Mouse (Mus musculus) kidney, adult 9 months (tissue): ENCODE measurements around the gene Sypl.
"Not testable (repeated sequence)": the region's sequence is repeated elsewhere in the genome, so short reads cannot be mapped to it uniquely, and the experiment has no call there.

ENCODE experiments used
- DNase-seq: peaks from one replicate; pipeline ENCODE4 v3.0.0; 2022

The Sypl gene

DNA sequence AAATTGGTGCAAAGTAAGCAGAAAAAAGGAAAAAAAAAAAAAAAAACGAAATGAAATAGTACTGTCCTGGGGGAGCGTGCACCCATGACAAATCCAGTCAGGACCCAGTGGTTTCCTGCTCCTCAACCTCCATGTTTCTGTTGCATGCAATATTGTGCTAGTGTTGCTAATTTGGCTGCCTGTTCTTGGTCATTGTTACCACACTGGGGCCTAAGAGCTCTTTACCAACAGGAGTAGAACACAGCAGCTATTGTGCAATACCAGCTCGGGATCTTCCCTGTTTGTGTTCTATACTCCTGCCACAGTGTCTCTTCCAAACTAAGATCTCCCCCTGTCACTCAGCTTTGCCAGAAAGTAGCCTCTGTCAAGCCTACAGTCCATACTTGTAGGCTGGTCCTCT, 9.7 kb upstream of the Sypl start:
- DNase-seq: no peak

DNA sequence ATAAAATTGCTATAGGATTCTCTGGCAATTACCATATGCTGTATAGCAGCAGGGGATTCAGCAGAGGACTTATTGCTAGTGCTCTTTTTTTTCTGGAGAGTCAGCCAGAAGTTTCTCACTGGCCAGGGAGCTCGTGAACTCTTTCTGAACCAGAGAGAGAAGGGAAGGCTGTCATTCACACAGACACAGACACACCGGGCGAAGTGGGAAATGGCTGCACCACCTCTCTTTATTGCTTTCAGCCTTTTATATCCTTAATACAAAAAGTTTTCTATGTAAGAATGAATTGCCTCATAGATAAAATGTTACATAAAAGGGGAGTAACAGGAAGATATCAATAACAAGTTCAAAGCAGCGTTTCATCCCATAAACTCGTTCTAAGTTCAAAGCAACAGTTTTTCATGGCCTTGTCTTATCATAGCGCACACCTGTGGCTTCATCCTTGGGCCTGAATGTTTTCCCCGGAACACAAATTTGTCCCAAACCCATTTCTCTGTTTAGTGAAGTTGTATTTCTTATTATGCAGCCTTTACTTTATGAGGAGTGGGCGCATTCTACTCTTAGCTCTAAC, 8.7 kb upstream of the Sypl start:
- no peak for DNase-seq

DNA sequence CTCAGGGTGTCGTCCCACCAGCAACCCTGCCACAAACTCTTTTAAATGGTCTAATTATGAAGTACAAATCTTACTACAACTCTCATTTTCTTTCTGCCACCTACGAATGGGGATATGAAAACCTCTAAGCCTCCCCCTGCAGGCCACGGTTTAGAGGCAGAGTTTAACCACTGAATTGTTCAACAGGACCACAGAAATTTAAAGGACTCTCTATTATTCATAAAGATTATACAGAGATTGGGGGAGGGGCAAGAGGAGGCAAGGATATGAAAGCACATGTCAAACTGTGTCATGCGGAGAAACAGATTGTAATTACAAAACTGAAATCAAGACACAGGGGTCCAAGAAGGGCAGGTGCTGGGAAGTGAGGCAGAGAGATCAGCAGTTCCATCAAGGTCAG, 7.3 kb upstream of the Sypl start:
- no peak for DNase-seq

DNA sequence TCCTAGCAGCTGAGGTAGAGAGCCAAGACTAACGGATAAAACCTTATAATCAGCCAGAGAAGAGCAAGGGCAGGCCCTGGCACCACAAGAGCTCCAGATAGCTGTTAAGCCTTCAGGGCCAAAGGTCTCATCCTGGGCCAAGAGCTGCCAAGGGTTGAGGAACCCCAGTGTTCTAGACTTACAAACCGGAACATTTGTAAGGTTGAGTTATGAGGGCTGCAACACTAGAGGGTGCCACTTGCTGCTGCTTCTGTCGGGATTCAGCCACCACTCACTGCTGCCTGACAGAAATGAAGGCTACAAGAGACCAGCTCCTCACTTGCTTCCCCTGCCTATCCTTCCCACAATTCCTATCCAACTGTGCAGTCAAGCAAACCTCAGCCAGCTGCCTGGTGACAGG, 1.3 kb upstream of the Sypl start:
- DNase-seq: peak; percentile 90

DNA sequence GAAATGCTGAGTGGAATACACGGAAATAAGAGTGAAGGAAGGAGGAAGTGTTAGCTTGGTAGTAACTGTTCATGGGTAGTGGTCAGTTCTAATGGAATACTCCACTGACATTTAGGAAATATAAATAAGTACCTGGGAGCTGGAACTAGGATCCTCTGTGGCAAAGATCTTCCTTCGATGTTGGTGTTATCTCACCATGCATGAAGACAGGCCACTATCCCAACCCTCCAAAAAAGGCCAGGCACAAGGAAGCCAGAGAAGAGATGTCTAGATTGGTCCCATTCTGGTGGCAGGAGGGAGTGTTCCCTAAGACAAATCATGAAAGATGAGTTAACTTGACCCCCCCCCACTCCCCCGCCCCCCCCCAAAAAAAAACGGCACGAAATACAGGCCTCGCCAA, 625 bp upstream of the Sypl start:
- no peak for DNase-seq

DNA sequence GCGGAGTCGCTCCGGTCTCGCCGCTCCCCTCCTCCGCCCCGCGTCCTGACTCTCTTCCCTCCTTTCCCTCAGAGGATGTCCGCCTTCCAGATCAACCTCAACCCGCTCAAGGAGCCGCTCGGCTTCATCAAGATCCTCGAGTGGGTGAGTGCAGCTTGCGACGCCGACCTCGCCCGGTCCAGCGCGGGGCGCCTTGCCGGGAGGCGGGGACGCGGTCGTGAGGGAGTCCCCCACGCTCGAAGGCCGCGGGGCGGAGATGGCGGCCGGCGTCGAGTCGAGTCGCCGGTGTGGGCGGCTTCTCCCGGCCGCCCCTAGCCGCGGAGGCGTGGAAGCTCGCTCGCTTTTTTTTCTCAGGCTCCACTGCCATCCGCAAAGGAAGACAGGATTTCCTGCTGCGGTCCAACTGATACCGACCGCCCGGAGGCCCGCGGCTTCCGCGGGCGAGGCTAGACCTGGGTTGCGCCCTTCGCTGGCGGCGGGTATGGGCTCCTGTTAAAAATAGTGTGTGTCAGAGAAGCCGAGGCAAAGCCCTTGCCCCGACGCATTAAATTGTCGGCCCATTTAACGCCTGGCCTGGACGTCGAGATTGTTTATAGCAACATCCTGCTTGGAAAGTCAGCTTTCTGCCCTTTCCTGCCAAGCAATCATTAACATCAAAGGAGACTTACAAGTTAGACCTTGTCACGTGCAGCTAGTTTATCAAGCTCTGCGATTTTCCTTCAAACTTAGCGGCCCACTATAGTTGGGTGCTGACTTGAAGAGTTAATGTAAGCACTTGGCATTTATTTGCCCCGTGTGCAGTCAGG, 728 bp downstream of the Sypl start:
- peak; percentile 77 for DNase-seq

DNA sequence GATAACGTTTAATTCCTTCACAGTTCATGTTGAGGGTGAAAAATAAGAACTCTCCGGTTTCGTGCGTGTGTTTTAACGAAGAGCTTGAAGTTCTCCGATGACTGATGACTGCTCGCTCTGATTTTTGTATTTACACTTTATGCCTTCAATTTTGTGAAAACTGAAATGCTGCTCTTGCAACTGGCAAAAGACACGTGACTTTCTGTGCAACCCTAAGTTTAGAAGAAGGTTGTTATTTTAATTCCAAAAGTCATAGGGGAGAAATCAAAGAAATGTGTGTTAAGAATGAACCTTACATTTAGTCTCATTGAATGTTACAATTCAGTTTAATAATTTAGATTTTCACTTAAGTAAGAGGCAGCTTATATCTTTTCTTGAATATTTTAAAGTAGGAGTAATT, 1.3 kb downstream of the Sypl start:
- DNase-seq: no peak

DNA sequence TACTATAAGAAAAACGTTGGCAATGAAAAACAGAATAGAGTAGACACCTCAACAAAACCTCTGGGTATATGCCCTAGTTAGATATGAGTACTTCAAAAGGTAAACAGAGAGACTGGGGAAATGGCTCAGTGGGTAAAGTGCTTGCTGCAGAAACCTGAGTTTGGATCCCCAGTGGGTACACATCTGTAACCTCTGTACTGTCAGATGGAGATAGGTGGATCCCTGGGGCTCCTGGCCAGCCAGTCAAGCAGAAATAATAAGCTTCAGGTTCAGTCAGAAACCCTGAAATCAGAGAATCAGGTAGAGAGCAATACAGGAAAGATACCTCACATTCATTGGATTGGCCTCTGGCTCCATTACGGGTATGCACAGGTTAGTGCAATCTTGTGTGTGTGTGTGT, 3.5 kb downstream of the Sypl start:
- DNase-seq: peak; percentile 45

DNA sequence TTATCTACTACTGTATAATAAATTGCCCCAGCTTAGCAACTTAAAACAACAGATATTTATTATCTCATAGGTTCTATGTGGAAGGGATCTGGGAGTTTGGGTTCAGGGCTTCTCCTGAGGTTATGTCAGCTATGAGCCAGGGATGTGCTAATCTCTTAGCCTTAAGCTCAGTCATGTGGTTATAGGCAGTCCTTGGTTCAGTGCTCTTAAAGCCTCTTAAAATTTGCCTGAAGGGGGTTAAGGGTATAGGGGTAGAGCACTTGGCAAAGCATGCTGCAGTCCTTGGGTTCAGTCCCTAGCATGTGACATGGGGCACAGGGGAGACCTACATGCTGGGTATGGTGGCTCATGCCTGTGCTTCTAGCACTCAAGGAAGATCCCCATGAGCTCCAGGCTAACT, 8.4 kb downstream of the Sypl start:
- no peak for DNase-seq

DNA sequence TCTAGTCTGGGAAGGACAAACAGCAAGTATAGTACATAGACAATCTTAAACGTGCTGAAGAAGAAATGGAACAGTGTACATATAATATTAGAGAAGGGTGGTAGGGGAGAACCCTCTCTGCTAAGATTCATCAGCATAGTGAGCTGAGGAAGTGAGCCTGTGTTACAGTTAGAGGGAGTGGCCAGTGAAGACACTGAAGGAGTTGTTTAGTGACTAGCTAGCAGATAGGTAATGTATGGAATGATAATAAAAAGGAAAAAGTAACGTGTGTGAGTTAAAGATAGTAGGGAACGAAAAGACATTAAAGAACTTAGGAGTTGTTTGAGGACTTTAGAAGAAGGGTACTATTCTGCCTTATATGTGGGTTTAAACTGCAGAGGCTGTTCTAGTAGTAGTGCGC, 10.2 kb downstream of the Sypl start:
- no peak for DNase-seq

DNA sequence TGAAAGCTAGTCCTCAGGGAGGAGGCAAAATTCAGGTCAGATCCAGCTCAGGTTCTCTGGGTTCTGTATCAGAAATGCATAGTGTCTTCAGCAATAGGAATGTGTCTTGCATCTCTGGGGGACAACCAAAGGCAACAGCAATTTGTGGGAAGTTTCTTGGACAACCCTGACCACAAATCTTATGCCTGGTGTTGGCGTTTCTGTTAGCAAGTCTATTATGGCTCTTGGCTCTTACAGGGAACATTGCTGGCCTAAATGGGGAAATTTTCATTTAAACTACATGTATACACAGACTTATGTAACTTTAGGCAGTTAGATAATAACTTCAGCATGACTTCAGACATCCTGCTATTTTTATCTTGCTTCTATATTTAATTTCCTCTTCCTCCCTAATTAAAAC, 18.6 kb downstream of the Sypl start:
- no peak for DNase-seq

DNA sequence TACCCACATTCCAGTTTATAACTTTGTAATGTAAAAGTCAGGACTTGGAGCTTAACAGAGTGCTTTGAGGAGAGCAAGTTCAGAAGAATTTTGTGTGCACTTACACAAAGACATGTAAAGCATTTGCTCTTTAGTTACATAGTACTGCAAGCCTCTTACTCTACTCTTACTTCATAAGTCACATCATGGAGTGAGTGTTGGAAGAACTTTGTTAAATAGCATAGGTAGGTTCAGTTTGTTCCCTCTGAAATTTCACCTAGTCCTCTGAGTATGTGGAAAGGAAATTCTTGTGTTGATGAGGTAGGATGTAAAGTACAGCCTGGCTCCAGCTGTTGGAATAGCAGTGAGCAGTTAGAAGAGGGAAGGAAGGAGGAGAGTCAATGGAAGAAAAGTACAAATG, 21.2 kb downstream of the Sypl start:
- DNase-seq: no peak

DNA sequence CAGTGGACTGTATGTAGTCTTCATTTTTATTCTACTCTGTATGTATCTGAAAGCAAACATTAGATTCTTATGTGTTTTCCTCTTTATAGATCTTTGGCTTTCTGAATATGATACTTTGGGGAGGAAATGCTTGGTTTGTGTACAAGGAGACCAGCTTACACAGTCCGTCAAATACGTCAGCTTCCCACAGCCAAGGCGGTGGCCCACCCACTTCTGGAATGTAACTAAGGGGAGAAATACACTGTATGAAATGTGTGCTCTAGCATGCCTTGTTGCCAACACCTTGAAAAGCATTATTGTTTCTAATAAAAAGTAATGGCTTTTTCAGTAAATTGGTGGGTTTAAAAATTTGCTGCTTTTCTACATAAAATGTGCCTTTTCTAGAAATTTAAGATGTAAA, 21.8 kb downstream of the Sypl start:
- no peak for DNase-seq

DNA sequence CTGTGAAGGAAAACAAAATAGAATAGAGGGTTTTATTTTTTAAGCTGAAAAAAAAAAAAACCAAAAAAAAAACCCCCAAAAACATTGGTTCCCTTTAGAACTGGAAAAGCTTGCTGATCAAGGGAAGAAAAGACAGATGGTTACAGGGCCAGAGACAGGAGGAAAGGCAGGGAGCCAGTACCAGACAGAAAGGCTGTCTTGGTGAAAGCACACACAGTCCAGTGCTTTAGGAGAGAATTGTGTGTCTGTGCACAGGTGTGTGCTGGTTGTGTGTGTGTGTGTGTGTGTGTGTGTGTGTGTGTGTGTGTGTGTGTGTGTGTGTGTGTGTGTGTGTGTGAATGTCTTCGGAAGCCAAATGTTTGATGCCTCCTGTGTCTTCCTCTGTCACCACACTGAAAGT, 28.9 kb downstream of the Sypl start:
- DNase-seq: no peak

DNA sequence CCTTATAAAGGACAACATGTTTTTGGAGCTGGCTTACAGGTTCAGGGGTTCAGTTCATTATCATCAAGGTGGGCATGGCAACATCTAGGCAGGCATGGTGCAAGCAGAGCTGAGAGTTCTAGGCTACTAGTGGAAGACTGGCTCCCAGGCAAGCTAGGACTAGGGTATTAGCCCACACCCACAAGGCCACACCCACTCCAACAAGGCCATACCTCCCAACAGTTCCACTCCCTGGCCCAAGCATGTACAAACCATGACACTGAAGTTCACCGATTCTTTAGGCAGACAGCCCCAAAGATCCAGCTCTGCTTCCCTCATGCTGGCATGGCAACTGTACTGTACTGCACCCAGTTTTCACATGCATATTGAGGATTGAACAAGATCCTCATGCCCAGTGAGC, 29.4 kb downstream of the Sypl start:
- DNase-seq: no peak

DNA sequence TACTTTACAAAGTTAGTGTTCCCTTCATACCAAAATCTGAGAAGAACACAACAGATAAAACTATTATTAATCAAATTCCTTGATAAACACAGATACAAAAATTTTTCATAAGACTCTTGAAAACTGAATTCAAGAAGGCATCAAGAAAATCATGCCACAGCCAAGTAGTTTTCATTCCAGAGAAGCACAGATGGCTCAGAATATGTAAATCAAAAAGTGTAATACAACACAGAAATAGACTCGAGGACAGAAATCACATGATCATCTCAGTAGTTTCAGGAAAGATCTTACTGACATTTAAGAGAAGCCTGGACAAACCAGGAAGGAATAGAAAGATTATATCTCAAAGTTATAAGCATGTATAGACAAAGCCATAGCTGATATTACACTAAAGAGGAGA, 32.6 kb downstream of the Sypl start:
- DNase-seq: no peak

DNA sequence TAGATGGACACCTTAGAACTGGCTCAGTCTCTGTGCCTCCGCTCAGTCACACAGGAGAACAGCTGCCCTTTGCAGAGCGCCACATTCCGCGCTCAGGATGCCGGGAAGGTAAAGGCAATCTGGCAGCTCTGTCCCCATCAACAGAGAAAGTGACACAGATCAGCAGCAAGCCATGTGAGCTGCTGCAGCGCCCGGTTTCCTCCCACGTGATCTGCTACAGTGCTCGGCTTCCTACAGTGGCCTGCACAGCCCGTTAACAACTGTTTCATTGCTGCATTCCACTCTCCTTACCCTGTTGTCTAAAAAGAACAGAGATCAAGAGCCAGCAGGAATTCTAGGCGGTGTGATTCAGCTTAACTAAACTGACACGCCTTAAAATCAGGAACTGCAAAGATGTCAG, 36.0 kb downstream of the Sypl start:
- DNase-seq: peak; percentile 11

DNA sequence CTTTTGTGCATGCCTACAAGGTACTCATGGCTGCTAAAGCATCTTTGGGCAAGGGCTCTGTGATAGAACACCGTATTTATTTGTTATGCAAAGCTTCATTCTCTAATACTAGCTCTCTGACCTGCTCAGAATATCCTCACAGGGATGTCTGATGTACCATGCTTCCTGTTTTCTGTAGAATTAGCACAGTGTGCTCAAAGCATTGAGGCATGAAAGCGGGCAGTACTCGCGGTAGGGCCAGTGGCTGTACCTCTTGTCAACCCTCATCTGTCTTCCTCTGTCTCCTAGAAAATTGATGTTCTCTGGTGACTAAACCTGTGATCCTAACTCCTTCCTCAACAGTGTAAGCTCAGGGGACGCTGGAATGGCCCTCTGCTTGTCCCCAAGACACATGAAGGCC, 40.4 kb downstream of the Sypl start:
- DNase-seq: no peak

DNA sequence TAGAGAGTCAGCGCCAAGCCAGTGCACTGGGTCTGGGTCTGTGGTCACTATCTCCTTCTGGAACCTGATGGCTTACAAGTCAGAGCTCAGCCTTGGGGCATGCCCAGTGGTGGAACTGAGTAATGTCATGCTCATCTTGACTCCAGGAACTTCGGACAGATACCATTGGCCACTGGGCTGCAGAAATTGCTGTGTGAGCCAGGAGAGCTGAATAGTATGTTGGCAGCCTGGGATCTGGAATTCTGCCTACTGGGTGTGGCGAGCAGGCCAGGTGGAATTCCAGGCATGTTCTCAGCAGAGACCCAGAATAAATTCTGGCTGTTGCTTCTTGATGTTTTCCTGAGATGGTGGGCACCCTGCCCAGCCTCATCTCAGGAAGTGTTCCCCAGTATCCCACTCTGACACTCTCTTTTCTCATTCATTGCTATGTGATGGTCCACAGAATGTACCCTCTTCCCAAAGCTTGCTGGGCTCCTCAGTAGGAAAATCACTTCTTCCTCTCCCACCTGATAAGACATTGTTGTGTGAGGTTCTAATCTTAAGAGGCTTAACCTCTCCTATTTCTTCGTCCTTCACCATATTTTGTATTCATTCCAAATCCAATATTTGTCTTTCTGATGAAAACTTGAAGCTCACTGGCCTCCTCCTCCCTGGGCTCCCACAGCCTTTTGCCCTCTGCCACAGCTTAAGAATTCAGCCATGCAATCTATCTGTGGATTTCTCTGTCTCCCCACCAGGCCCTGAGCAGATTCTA, 41.6 kb downstream of the Sypl start:
- DNase-seq: peak; percentile 51

DNA sequence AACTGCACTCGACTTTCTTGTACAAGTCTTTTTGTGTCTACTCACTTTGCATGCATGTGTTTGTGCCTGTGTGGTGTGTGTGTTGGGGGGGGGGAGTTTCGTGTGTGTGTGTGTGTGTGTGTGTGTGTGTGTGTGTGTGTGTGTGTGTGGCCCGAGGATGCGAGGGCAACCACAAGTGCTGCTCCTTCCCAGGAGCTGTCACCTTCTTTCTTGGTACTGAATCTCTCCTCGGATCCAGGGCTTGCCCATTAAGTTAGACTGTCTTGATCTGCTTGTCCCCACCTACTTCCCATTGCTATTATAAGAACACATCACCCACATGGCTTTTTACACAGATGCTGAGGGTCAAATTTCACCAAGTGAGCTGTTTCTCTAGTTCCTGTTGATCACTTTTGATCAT, 45.1 kb downstream of the Sypl start:
- no peak for DNase-seq

DNA sequence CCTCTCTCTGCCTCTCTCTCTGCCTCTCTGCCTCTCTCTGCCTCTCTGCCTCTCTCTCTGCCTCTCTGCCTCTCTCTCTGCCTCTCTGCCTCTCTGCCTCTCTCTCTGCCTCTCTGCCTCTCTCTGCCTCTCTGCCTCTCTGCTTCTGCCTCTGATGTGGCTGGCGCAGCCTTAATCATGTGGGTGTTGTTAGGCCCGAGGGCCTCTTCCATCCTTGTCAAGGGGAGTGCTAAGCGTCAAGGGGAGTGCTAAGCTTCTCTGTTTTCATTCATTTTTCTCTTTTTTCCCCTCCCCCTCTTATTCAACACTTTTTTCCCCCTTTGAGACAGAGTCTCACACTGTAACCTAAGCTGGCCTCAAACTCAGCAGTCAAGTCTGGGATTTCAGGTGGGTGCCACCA, 46.1 kb downstream of the Sypl start:
- DNase-seq: not testable (repeated sequence)

DNA sequence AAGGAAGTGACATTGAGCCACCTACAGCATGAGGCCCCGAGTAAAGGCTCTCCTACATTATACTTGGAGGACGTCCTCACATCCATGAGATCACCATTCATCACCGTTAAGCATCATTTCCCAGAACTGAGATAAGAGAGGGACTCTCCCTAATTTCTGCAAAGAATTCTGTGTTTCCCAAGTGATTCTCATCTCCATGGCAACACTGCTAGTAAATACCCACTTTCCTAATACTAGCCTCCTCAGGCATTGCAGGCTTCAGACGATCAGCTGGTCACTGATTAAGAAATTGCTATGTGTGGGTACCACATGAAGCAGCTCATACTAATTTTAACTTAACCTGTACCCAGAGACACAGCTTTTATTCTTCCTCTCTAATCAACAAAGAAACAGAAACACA, 46.7 kb downstream of the Sypl start:
- no peak for DNase-seq

DNA sequence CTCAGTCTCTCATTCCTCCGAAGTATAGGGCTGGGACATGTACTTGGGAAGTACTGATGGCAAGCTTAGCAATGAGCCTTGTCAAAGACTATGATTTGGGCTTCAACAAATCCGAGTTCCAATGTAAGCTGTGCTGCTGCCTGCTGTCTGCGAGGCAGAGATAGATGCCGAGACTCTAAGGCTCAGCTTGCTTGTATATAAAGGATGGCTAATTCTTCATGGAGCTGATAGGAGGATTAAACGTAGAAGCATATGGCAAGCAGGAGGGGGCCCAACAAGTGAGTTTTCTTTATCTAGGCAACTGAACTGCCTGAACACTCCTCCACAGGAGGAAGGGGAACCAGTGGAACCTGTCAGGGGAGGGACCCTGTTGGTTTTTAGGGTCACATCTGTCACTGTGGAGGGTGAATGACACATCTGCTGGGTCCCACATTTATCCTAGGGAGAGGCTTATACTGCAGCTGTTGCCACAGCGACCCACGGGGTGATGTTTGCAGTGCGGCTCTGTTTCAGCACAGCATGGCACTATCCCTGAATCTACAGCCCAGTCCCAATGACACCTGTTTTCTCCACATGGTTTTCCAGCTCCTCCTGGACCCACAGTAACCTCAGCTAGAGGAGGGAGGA, 49.8 kb downstream of the Sypl start:
- no peak for DNase-seq

DNA sequence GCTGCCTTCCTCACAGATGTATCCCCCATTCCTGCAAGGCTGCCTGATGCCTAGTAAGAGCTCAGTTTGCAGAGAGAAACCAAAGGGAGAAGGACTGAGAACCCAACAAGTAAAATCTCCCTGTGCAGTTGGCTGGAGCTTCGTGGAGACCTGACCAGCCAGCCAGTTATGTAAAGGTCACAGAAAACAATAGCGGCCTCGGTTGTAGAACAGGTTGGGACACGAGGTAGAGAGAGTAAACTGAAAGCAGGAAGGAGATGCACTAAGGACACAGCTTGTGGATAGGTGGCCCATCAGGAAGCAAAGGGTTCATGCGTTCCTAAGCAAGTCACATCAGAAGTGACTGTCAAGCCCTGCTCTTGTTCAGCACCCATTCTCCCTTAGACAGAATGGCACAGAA, 52.2 kb downstream of the Sypl start:
- DNase-seq: no peak
